Mouse (Mus musculus) heart, adult 2 months (tissue): ENCODE measurements around the gene S100a3.

ENCODE experiments used
- CTCF ChIP-seq: fragments of 200-600 bp; IDR thresholded peaks from 2 replicates; pipeline ENCODE4 v1.8.1; 2022; ENCODE audit warnings: antibody characterized with exemption, mild to moderate bottlenecking, moderate library complexity
- POLR2A ChIP-seq: fragments of 200-500 bp; IDR thresholded peaks from 2 replicates; pipeline ENCODE4 v1.6.1; 2011; ENCODE audit warnings: mild to moderate bottlenecking, low read depth, low read length, control low read depth; ENCODE audit not compliant: insufficient read depth

GRCm38 (mm10) chr3:90615415-90615814 is 55.0 kb downstream of the S100a3 start:
- TF ChIP-seq CTCF (peak; percentile 82), POLR2A (no peak)
